Mouse (Mus musculus) heart, embryonic 11.5 days (tissue): Measurements from ENCODE around the gene S1pr2. TPM values are rescaled to one million over a fixed set of nuclear protein-coding genes. Genes with fewer than 3 reads are reported as not detected.

Experiments
- ATAC-seq: fragments of 200-750 bp; cut with Nextera tagmentation; replicated peaks from 2 replicates; pipeline ENCODE4 v1.8.0; 2017; ENCODE audit warnings: moderate library complexity; ENCODE audit not compliant: insufficient number of reproducible peaks, low FRiP score, low TSS enrichment
- H3K27ac ChIP-seq: fragments of 300-500 bp; sonication (generic); 2 replicates; pipeline ENCODE4 v1.5.1; 2014; ENCODE audit warnings: mild to moderate bottlenecking, low read depth, low read length
- H3K27me3 ChIP-seq: fragments of 300-500 bp; sonication (generic); 2 replicates; pipeline ENCODE4 v1.6.1; 2014; ENCODE audit warnings: mild to moderate bottlenecking, low read length, mixed read lengths; ENCODE audit not compliant: control insufficient read depth, insufficient read depth
- H3K36me3 ChIP-seq: fragments of 300-500 bp; sonication (generic); 2 replicates; pipeline ENCODE4 v1.6.1; 2014; ENCODE audit warnings: mild to moderate bottlenecking, low read length, moderate library complexity, mixed read lengths; ENCODE audit not compliant: control insufficient read depth, insufficient read depth
- H3K4me1 ChIP-seq: fragments of 300-500 bp; sonication (generic); 2 replicates; pipeline ENCODE4 v1.6.1; 2014; ENCODE audit warnings: low read length; ENCODE audit not compliant: control insufficient read depth, insufficient read depth
- H3K4me2 ChIP-seq: fragments of 300-500 bp; sonication (generic); 2 replicates; pipeline ENCODE4 v1.6.1; 2014; ENCODE audit warnings: mild to moderate bottlenecking, moderate library complexity
- H3K4me3 ChIP-seq: fragments of 300-500 bp; sonication (generic); 2 replicates; pipeline ENCODE4 v1.5.1; 2014; ENCODE audit warnings: low read depth, low read length
- H3K9ac ChIP-seq: fragments of 300-500 bp; sonication (generic); 2 replicates; pipeline ENCODE4 v1.6.1; 2014; ENCODE audit warnings: mild to moderate bottlenecking, low read depth, low read length, moderate library complexity
- H3K9me3 ChIP-seq: fragments of 300-500 bp; sonication (generic); replicated peaks from 2 replicates; pipeline ENCODE4 v1.6.1; 2016; ENCODE audit warnings: low read length; ENCODE audit not compliant: control insufficient read depth
- WGBS: fragments of 180-500 bp; shearing (Covaris S2); extraction: QIAGEN DNeasy Blood & Tissue Kit; methylation state at CpG from one replicate; pipeline ENCODE4 v1.1.7; 2014; ENCODE audit not compliant: insufficient replicate concordance; 5-methylcytosine and 5-hydroxymethylcytosine counted together
- polyA plus RNA-seq: library from polyadenylated mRNA; unstranded; fragments of >200 nt; fragmentation: Nextera tagmentation; extraction: Ambion mirVana; gene quantifications from 2 replicates; pipeline ENCODE4 v1.2.1, GENCODE M21; 2014

Gene S1pr2
- polyA plus RNA-seq, 1 experiment from 2014 or later: 26.5 TPM

DNA sequence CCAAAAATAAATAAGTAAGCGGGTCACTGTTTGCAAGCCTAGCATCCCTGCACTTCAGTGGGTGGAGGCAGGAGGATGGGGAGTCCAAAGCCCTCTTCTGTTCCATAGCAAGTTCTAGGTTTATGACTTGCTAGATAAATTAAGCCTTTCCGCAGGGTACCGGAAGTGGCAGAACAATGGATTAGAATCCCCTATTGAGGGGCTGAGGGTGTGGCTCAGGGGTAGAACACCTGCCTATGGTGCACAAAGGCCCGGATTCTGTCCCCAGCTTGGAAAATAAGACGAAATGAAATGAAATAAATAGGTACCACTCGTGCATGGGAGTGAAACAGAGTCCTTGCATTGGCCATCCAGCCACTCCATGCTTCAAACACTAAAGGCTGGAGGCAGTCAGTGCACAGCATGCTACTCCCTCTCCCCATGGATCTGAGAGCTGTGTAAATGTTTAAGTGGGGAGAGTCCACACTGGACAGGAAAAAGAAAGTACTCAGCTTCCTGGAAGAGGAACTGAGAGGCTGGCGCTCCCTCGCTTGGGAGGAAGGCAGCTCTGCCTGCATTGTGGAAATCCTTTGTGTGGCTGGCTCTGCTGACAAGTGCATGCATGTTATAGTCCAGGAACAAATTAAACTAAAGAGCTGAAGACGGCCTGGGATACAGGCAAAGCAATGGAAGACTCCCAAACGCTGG lies 2.0 kb upstream of the S1pr2 start:
- Histone ChIP-seq H3K36me3 (no peaks in the 10 kb centered on the region), H3K9me3 (no peaks in the 10 kb centered on the region), H3K4me2 (no peak overlapping the region), H3K27ac (peak overlapping the region; percentile 12; the same call in 1 of the 2 replicates), H3K9ac (no peak overlapping the region), H3K4me1 (peaks cover 22% of the 10 kb centered on the region), H3K27me3 (no peaks in the 10 kb centered on the region), H3K4me3 (no peak overlapping the region)
- ATAC-seq: no peak
- 61% methylated on average over 10 of the region's 10 CpGs for WGBS

DNA sequence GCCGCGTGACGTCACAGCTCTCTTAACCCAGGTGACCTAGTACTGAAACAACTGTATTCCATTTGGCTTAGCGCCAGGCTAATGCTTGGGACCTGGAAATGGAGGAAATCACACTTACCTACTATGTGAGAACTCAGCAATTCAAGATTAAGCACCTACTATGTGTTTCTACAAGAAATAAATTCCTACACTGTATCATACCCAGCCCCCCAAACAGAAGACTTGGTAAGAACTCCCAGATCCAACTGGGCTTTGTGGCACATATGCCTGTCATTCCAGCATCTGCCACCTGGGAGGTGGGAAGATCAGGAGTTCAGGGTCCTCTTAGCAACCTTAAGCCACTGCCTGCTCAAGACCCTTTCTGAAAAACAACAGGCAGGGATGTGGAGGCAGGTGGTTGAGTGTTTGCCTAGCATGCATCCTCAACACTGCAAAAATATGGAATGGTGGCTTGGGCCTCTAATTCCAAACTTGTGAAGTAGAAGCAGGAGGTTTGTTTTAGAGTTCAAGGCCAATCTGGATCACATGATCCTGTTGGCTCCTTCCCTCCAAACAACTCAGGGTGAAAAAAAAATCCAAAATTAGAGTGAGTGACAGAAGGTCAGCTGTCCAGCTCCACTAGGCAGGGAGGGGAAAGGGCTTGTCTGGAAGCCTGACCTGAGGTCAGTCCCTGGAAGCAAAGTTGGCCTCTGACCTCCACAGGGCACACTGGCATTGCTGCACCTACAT lies 544 bp upstream of the S1pr2 start:
- ATAC-seq: no peak
- no peaks in the 10 kb centered on the region for H3K9me3 ChIP-seq
- peak overlapping the region; percentile 78 for H3K4me3 ChIP-seq
- H3K27ac ChIP-seq: peak overlapping the region; percentile 90
- WGBS: 3% methylated on average over 4 of the region's 4 CpGs
- H3K4me2 ChIP-seq: peak overlapping the region; percentile 86
- no peaks in the 10 kb centered on the region for H3K27me3 ChIP-seq
- H3K4me1 ChIP-seq: peaks cover 35% of the 10 kb centered on the region
- peak overlapping the region; percentile 83; the same call in 1 of the 2 replicates for H3K9ac ChIP-seq
- no peaks in the 10 kb centered on the region for H3K36me3 ChIP-seq

DNA sequence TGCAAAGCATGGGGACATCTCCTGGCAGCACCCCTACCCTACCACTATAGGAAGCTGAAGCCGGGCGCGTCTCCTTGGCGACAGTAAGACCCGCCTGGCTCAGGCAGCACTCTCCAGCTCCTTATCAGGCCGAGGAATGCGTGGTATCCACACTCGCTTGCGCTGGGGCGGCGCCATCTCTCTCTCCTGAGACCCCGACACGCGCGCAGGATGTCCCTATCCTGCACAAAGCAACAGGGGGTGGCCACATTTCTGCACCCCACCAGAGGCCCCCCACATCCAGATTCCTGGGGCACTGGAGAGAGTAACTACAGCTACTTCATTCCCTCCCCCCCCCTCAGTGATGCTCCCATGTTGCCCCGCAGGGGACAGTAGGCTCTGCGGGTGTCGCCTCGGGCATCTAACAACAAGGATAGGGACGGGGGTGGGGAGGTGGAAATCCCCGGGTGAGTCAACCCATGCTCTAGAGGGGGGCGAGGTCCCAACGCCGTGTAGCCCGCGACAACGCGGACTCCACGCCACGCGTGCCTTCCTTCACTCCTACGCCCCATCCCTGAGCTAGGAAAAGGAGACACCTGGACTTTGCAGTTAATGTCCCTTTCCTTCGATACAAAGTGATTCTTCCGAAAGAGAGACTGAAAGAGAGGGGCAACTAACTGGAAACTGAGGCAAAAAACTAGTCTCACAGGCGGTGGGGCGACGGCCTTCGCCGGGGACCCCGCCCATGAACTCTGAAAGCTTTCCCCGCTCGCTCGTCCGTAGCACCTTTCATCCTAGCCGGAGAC lies 958 bp downstream of the S1pr2 start:
- Histone ChIP-seq H3K9ac (peak overlapping the region; percentile 83), H3K27ac (peak overlapping the region; percentile 90), H3K9me3 (no peaks in the 10 kb centered on the region), H3K27me3 (no peaks in the 10 kb centered on the region), H3K4me2 (peak overlapping the region; percentile 86), H3K36me3 (no peaks in the 10 kb centered on the region), H3K4me3 (peak overlapping the region; percentile 78), H3K4me1 (peaks cover 41% of the 10 kb centered on the region)
- WGBS: under 1% methylated on average over 45 of the region's 45 CpGs
- ATAC-seq: peak; percentile 64

GRCm38 (mm10) chr9:20973682-20974075 lies 2.9 kb downstream of the S1pr2 start:
- Histone ChIP-seq H3K4me1 (peaks cover 41% of the 10 kb centered on the region), H3K27me3 (no peaks in the 10 kb centered on the region), H3K36me3 (no peaks in the 10 kb centered on the region), H3K4me3 (peak overlapping the region; percentile 1; the same call in 1 of the 2 replicates), H3K9me3 (no peaks in the 10 kb centered on the region), H3K4me2 (peak overlapping the region; percentile 47), H3K9ac (peak overlapping the region; percentile 54), H3K27ac (no peak overlapping the region)
- WGBS: 56% methylated on average over 6 of the region's 6 CpGs
- ATAC-seq: no peak

DNA sequence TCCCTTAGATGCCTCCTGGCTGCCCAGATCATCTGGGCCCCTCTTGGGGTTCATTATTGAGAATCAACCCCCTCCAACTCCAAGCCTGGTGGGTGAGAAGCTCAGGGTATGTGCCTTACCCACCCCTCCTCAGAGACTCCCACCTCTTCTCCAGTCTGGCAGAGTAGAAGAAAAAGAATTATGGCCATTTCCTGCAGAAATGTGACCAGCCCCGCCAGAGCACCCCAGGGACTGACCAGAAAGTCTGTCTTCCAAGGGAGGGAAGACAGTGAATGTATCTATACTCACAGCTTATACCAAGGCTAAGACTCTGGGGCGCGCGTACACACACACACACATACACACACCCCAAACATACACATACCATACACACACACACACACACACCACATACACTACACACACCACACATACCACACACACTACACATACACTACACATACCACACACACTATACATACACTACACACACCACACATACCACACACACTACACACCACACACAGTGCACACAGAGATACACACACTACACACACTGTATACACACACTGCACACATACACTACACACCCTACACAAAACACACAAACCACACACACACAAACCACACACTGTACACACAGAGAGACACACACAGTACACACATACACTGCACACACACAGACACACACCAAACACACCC lies 3.4 kb downstream of the S1pr2 start:
- H3K9ac ChIP-seq: peak overlapping the region; percentile 61; the same call in 1 of the 2 replicates
- H3K36me3 ChIP-seq: peaks cover 4% of the 10 kb centered on the region
- ATAC-seq: no peak
- H3K9me3 ChIP-seq: no peaks in the 10 kb centered on the region
- H3K4me3 ChIP-seq: peak overlapping the region; percentile 16; the same call in 1 of the 2 replicates
- no peaks in the 10 kb centered on the region for H3K27me3 ChIP-seq
- peaks cover 39% of the 10 kb centered on the region for H3K4me1 ChIP-seq
- peak overlapping the region; percentile 47 for H3K4me2 ChIP-seq
- 81% methylated on average over 4 of the region's 4 CpGs for WGBS
- 0 out of 2 replicates have a peak overlapping the region, but pooled peaks have one; percentile 70 for H3K27ac ChIP-seq

GRCm38 (mm10) chr9:20972141-20972992 lies 4.2 kb downstream of the S1pr2 start:
- no peaks in the 10 kb centered on the region for H3K9me3 ChIP-seq
- peak overlapping the region; percentile 70 for H3K27ac ChIP-seq
- H3K4me3 ChIP-seq: peak overlapping the region; percentile 16; the same call in 1 of the 2 replicates
- WGBS: 47% methylated on average over 28 of the region's 28 CpGs
- peak overlapping the region; percentile 61 for H3K9ac ChIP-seq
- H3K4me2 ChIP-seq: peak overlapping the region; percentile 47
- H3K4me1 ChIP-seq: peaks cover 38% of the 10 kb centered on the region
- H3K36me3 ChIP-seq: peaks cover 12% of the 10 kb centered on the region
- no peak for ATAC-seq
- H3K27me3 ChIP-seq: no peaks in the 10 kb centered on the region

- Histone ChIP-seq H3K36me3 (peaks cover 17% of the 10 kb centered on the region), H3K27me3 (no peaks in the 10 kb centered on the region), H3K4me2 (no peak overlapping the region), H3K4me3 (no peak overlapping the region), H3K4me1 (peaks cover 38% of the 10 kb centered on the region), H3K27ac (0 out of 2 replicates have a peak overlapping the region, but pooled peaks have one; percentile 6), H3K9me3 (no peaks in the 10 kb centered on the region), H3K9ac (no peak overlapping the region)
- 66% methylated on average over 7 of the region's 7 CpGs for WGBS
- no peak for ATAC-seq
Observed at GRCm38 (mm10) chr9:20971751-20972140, 4.8 kb downstream of the S1pr2 start.
